ENCODE assay signal across 9 mouse cellular contexts in the genomic region with DNA sequence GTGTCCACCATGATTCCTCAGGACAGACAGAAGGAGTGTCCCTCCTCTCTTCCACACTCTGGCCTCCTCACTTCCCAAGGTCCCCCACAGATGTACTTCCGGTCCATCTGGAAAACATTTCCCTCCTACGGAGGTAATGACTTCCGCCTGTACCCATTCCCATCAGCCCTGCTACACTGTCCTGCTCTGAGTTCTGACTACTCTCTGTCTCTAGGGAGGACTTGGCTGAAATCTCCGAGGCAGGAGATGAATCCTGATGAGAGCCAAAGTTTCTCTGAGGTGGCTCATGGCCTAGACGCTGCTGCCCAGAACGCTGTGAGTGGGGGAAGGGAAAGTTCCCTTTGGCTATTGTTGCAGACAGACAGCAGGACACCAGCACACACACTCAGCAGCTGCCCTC. TPM values are rescaled to one million over a fixed set of nuclear protein-coding genes. Genes with fewer than 3 reads are reported as not detected.
DNase-seq lines count a peak whose midpoint lies in the region; ATAC-seq and TF ChIP-seq lines count a peak whose summit lies in the region.
"Had no signal": no experiment of that assay in that cellular context is flagged by ENCODE, and none has a peak within 500 bp of the region (broad histone marks: within the 10 kb centered on the region; RNA-seq: fewer than 3 reads in every experiment).

No protein-coding gene starts in this region.

- no peak overlapping the region for H3K9ac ChIP-seq in ES-E14 (ENCODE audit: insufficient read depth, low read depth, low read length, poor library complexity, severe bottlenecking)
- no peak overlapping the region for H3K9ac ChIP-seq in forebrain, postnatal 0 days
- no peak overlapping the region for H3K9ac ChIP-seq in midbrain, embryonic 13.5 days (replicated peaks)
- no peak overlapping the region for H3K9ac ChIP-seq in intestine, embryonic 16.5 days (ENCODE audit: low read depth, low read length)
- H3K9ac ChIP-seq: liver, embryonic 14.5 days had no signal

- no peaks in the 10 kb centered on the region for H3K9me3 ChIP-seq in ES-E14 (ENCODE audit: control insufficient read depth, insufficient read depth, low read depth, low read length)
- no peaks in the 10 kb centered on the region for H3K9me3 ChIP-seq in forebrain, postnatal 0 days (ENCODE audit: low read length)
- no peaks in the 10 kb centered on the region for H3K9me3 ChIP-seq in midbrain, embryonic 13.5 days
- 0 out of 2 replicates have a peak, but pooled peaks cover 4% of the 10 kb centered on the region for H3K9me3 ChIP-seq in intestine, embryonic 16.5 days (ENCODE audit: control insufficient read depth, low read length)

- peak overlapping the region in 1 of 2 experiments; percentile 35; a peak in 3 of 4 replicates for H3K4me3 ChIP-seq in ES-E14 (ENCODE audit: insufficient read depth in 1 of 2, low read depth in 1 of 2, low read length in 2 of 2, poor library complexity in 1 of 2, severe bottlenecking in 1 of 2)
- H3K4me3 ChIP-seq in brown adipose tissue, adult 24 weeks (ENCODE audit: insufficient read depth, low read depth, low read length) = no peak overlapping the region
- no peak overlapping the region for H3K4me3 ChIP-seq in forebrain, postnatal 0 days (ENCODE audit: low read depth, low read length)
- H3K4me3 ChIP-seq in midbrain, embryonic 13.5 days (replicated peaks) = no peak overlapping the region
- no peak overlapping the region for H3K4me3 ChIP-seq in intestine, embryonic 16.5 days (ENCODE audit: low read length)

- no peaks in the 10 kb centered on the region; the same call in 1 of the 2 replicates for H3K36me3 ChIP-seq in ES-E14 (ENCODE audit: control insufficient read depth, insufficient read depth, low read length, poor library complexity, severe bottlenecking)
- no peaks in the 10 kb centered on the region for H3K36me3 ChIP-seq in forebrain, postnatal 0 days (ENCODE audit: insufficient read depth)
- no peaks in the 10 kb centered on the region for H3K36me3 ChIP-seq in midbrain, embryonic 13.5 days
- no peaks in the 10 kb centered on the region for H3K36me3 ChIP-seq in intestine, embryonic 16.5 days (ENCODE audit: control insufficient read depth, insufficient read depth, low read length)

- no peaks in the 10 kb centered on the region for H3K27me3 ChIP-seq in forebrain, postnatal 0 days (ENCODE audit: insufficient read depth, low read length)
- peaks cover 12% of the 10 kb centered on the region for H3K27me3 ChIP-seq in midbrain, embryonic 13.5 days
- H3K27me3 ChIP-seq in intestine, embryonic 16.5 days (replicated peaks; ENCODE audit: control insufficient read depth, insufficient read depth, low read length) = peaks cover 3% of the 10 kb centered on the region; the same call in 1 of the 2 replicates

- ATAC-seq in forebrain, postnatal 0 days = no peak; the same call in 1 of the 2 replicates
- ATAC-seq in midbrain, embryonic 13.5 days = no peak
- no peak for ATAC-seq in intestine, embryonic 16.5 days

- H3K4me1 ChIP-seq in ES-E14 (ENCODE audit: control insufficient read depth in 2 of 2, insufficient read depth in 2 of 2, low read length in 2 of 2, poor library complexity in 1 of 2) = peaks cover 19 to 22% of the 10 kb centered on the region in 2 experiments
- peaks cover 2% of the 10 kb centered on the region; the same call in 1 of the 2 replicates for H3K4me1 ChIP-seq in brown adipose tissue, adult 24 weeks (ENCODE audit: control insufficient read depth, insufficient read depth, insufficient read length, low read length)
- H3K4me1 ChIP-seq in forebrain, postnatal 0 days (ENCODE audit: insufficient read depth) = peaks cover 39% of the 10 kb centered on the region
- peaks cover 40% of the 10 kb centered on the region for H3K4me1 ChIP-seq in midbrain, embryonic 13.5 days (replicated peaks)
- peaks cover 15% of the 10 kb centered on the region for H3K4me1 ChIP-seq in intestine, embryonic 16.5 days (ENCODE audit: control insufficient read depth, insufficient read depth, low read length)

- no peak overlapping the region for H3K4me2 ChIP-seq in forebrain, postnatal 0 days (ENCODE audit: low read depth)
- H3K4me2 ChIP-seq in midbrain, embryonic 13.5 days (replicated peaks) = no peak overlapping the region
- no peak overlapping the region for H3K4me2 ChIP-seq in intestine, embryonic 16.5 days (ENCODE audit: low read depth, low read length)

- DNase-seq in ES-E14 (ENCODE audit: low read depth, low spot score) = no peak
- DNase-seq in forebrain, postnatal 0 days = peak; percentile 34
- no peak for DNase-seq in kidney, postnatal 10 days
- no peak for DNase-seq in thymus, postnatal 0 days (ENCODE audit: low spot score)
- DNase-seq: kidney, postnatal 4 days had no signal

- 29% methylated on average over 6 of the region's 6 CpGs for WGBS in forebrain, postnatal 0 days
- WGBS in midbrain, embryonic 13.5 days = 44% methylated on average over 6 of the region's 6 CpGs
- WGBS in intestine, embryonic 16.5 days = 44% methylated on average over 6 of the region's 6 CpGs

- no peak for TF ChIP-seq CTCF in forebrain, postnatal 0 days (IDR thresholded peaks at IDR 0.05; ENCODE audit: low read depth)

- H3K27ac ChIP-seq in ES-E14 (ENCODE audit: insufficient read depth, low read depth, low read length, poor library complexity, severe bottlenecking) = no peak overlapping the region
- H3K27ac ChIP-seq in brown adipose tissue, adult 24 weeks (replicated peaks; ENCODE audit: low read depth, low read length) = peak overlapping the region; percentile 31; the same call in 1 of the 2 replicates
- H3K27ac ChIP-seq in forebrain, postnatal 0 days (ENCODE audit: low read depth, low read length) = peak overlapping the region; percentile 85; the same call in 1 of the 2 replicates
- H3K27ac ChIP-seq in midbrain, embryonic 13.5 days = peak overlapping the region; percentile 86; the same call in 1 of the 2 replicates
- H3K27ac ChIP-seq in intestine, embryonic 16.5 days (ENCODE audit: low read length) = no peak overlapping the region
- H3K27ac ChIP-seq: liver, embryonic 14.5 days had no signal

- in situ Hi-C loops in ES-E14 (cut with MboI; ENCODE audit: low sequenced_read_pairs in 2 of 2, unreplicated experiment in 2 of 2) = loop anchor here (10.0 to 25.0 kb wide), 2 partner anchors 103 to 280 kb away; no protein-coding TSS in a partner anchor

TF ChIP-seq in ES-E14, 5 proteins besides CTCF, POLR2A, EP300 and RAD21:
- TF ChIP-seq ZC3H11A (IDR thresholded peaks at IDR 0.05; ENCODE audit: borderline replicate concordance, low read depth, low read length) (no peak), ZNF384 (IDR thresholded peaks at IDR 0.05; ENCODE audit: low read depth, low read length) (no peak), HCFC1 (IDR thresholded peaks at IDR 0.05; ENCODE audit: borderline replicate concordance, insufficient read depth, low read length) (peak; percentile 38; the same call in 1 of the 2 replicates), CHD2 (IDR thresholded peaks at IDR 0.05; ENCODE audit: low read depth, low read length) (no peak)

RNA-seq across cellular contexts. Expression of a gene that starts 5.0 kb away (rescaled TPM):
- total RNA-seq in ES-E14 (2012; rRNA removed) = 0.80 and 0.90 TPM in 2 replicates
- polyA plus RNA-seq in brown adipose tissue, adult 24 weeks (2012; ENCODE audit: insufficient read depth, insufficient read length, missing spikeins) = 0.36 and 0.50 TPM in 2 replicates
- total RNA-seq in forebrain, postnatal 0 days (2014; rRNA removed) = 0.38 and 0.46 TPM in 2 replicates
- polyA plus RNA-seq in forebrain, postnatal 0 days (2015; fragmentation: Nextera tagmentation; extraction: Ambion mirVana) = 0.05 and 0.19 TPM in 2 replicates
- polyA plus RNA-seq in midbrain, embryonic 13.5 days (2015; fragmentation: Nextera tagmentation; extraction: Ambion mirVana) = 0.22 and 0.28 TPM in 2 replicates
- 2.0 and 2.2 TPM in 2 replicates for polyA plus RNA-seq in thymus, postnatal 0 days (2015; fragmentation: Nextera tagmentation; extraction: Ambion mirVana)
- polyA plus RNA-seq in intestine, embryonic 16.5 days (2015; fragmentation: Nextera tagmentation; extraction: Ambion mirVana) = 17.1 and 22.7 TPM in 2 replicates
- polyA plus RNA-seq: liver, embryonic 14.5 days had no signal

RNA-seq across cellular contexts. Expression of a gene that starts 7.6 kb away (rescaled TPM):
- 2.7 and 2.9 TPM in 2 replicates for total RNA-seq in ES-E14 (2012; rRNA removed)
- 2.3 and 2.5 TPM in 2 replicates for polyA plus RNA-seq in brown adipose tissue, adult 24 weeks (2012; ENCODE audit: insufficient read depth, insufficient read length, missing spikeins)
- total RNA-seq in forebrain, postnatal 0 days (2014; rRNA removed) = 10.1 and 10.3 TPM in 2 replicates
- 2.7 and 4.2 TPM in 2 replicates for polyA plus RNA-seq in forebrain, postnatal 0 days (2015; fragmentation: Nextera tagmentation; extraction: Ambion mirVana)
- 6.2 and 6.4 TPM in 2 replicates for polyA plus RNA-seq in midbrain, embryonic 13.5 days (2015; fragmentation: Nextera tagmentation; extraction: Ambion mirVana)
- polyA plus RNA-seq in thymus, postnatal 0 days (2015; fragmentation: Nextera tagmentation; extraction: Ambion mirVana) = 0.75 and 0.78 TPM in 2 replicates
- polyA plus RNA-seq in intestine, embryonic 16.5 days (2015; fragmentation: Nextera tagmentation; extraction: Ambion mirVana) = 1.7 and 2.3 TPM in 2 replicates

RNA-seq across cellular contexts. Expression of a gene that starts 59.0 kb away (rescaled TPM):
- total RNA-seq in ES-E14 (2012; rRNA removed) = 56.1 and 63.7 TPM in 2 replicates
- polyA plus RNA-seq in brown adipose tissue, adult 24 weeks (2012; ENCODE audit: insufficient read depth, insufficient read length, missing spikeins) = 172 and 271 TPM in 2 replicates
- 47.6 and 48.3 TPM in 2 replicates for total RNA-seq in forebrain, postnatal 0 days (2014; rRNA removed)
- 115 and 134 TPM in 2 replicates for polyA plus RNA-seq in forebrain, postnatal 0 days (2015; fragmentation: Nextera tagmentation; extraction: Ambion mirVana)
- polyA plus RNA-seq in midbrain, embryonic 13.5 days (2015; fragmentation: Nextera tagmentation; extraction: Ambion mirVana) = 98.8 and 110 TPM in 2 replicates
- 81.4 and 86.5 TPM in 2 replicates for polyA plus RNA-seq in thymus, postnatal 0 days (2015; fragmentation: Nextera tagmentation; extraction: Ambion mirVana)
- polyA plus RNA-seq in intestine, embryonic 16.5 days (2015; fragmentation: Nextera tagmentation; extraction: Ambion mirVana) = 123 and 136 TPM in 2 replicates

Comparison
In these comparisons a context has a peak if more than half of its experiments do, and no peak if none do; other contexts are left out.
1. H3K27ac ChIP-seq: peak in brown adipose tissue, adult 24 weeks (single experiment), forebrain, postnatal 0 days (single experiment) and midbrain, embryonic 13.5 days (single experiment); none in ES-E14 (single experiment) and intestine, embryonic 16.5 days (single experiment).